Comparison of ENCODE assay signal across 8 mouse cellular contexts in the genomic region with DNA sequence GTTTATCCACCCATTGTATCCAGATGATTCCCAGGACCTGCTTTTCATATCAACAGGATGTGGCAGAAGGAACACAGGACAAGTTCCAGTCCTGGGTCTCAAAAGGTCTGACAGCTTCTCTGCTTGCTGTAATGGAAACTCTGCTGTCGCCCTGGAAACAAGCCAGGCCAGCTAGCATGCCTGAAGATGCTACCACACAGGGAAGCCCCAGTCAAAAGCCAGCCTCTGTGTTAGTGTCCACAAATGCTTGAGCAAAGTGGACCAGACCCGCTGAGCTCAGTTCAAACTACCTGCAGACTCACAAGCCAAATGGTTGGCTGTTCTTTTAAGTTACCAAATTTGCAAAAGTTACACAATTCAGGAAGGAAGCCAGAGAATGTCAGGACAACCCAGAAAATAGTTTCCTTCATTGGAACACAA.
DNase-seq lines count a peak whose midpoint lies in the region; ATAC-seq and TF ChIP-seq lines count a peak whose summit lies in the region.

No protein-coding gene starts in this region.

- no peak overlapping the region for H3K4me3 ChIP-seq in stomach, embryonic 16.5 days (replicated peaks; ENCODE audit: low read length)
- H3K4me3 ChIP-seq in stomach, postnatal 0 days (ENCODE audit: low read depth, low read length) = no peak overlapping the region
- H3K4me3 ChIP-seq in hindbrain, embryonic 16.5 days (ENCODE audit: low read length) = no peak overlapping the region
- no peak overlapping the region for H3K4me3 ChIP-seq in midbrain, embryonic 11.5 days (ENCODE audit: low read depth, low read length)

- H3K36me3 ChIP-seq in stomach, embryonic 16.5 days (ENCODE audit: control insufficient read depth, insufficient read depth, low read length) = no peaks in the 10 kb centered on the region
- no peaks in the 10 kb centered on the region for H3K36me3 ChIP-seq in stomach, postnatal 0 days (ENCODE audit: control insufficient read depth, insufficient read depth, low read length)
- H3K36me3 ChIP-seq in hindbrain, embryonic 16.5 days (ENCODE audit: control insufficient read depth, insufficient read depth, low read length) = no peaks in the 10 kb centered on the region
- H3K36me3 ChIP-seq in midbrain, embryonic 11.5 days (ENCODE audit: control insufficient read depth, insufficient read depth, low read length) = no peaks in the 10 kb centered on the region

- TF ChIP-seq EP300 in stomach, postnatal 0 days (optimal IDR thresholded peaks at IDR 0.05) = no peak

- H3K27ac ChIP-seq in stomach, embryonic 16.5 days (ENCODE audit: low read length) = no peak overlapping the region
- H3K27ac ChIP-seq in stomach, postnatal 0 days (replicated peaks) = no peak overlapping the region
- no peak overlapping the region for H3K27ac ChIP-seq in hindbrain, embryonic 16.5 days (ENCODE audit: low read depth, low read length)
- H3K27ac ChIP-seq in midbrain, embryonic 11.5 days (ENCODE audit: low read depth, low read length) = no peak overlapping the region; the same call in 1 of the 2 replicates

- peak; percentile 47; the same call in 1 of the 2 replicates for ATAC-seq in stomach, embryonic 16.5 days (ENCODE audit: insufficient read depth, low FRiP score)
- no peak for ATAC-seq in stomach, postnatal 0 days (ENCODE audit: low FRiP score, low TSS enrichment)
- ATAC-seq in hindbrain, embryonic 16.5 days = 0 out of 2 replicates have a peak, but pooled peaks have one; percentile 53
- ATAC-seq in midbrain, embryonic 11.5 days (ENCODE audit: low FRiP score) = peak; percentile 57; the same call in 1 of the 2 replicates
- no peak for ATAC-seq in activated CD4-positive, CD25-positive, alpha-beta regulatory T cell, adult 4 months
- no peak for ATAC-seq in megakaryocyte, adult 5-6 weeks (ENCODE audit: poor library complexity, severe bottlenecking)

- TF ChIP-seq CTCF in stomach, postnatal 0 days (IDR thresholded peaks at IDR 0.05; ENCODE audit: low read depth) = no peak

- H3K9ac ChIP-seq in stomach, embryonic 16.5 days (ENCODE audit: low read length) = no peak overlapping the region
- no peak overlapping the region for H3K9ac ChIP-seq in stomach, postnatal 0 days (ENCODE audit: low read length)
- H3K9ac ChIP-seq in hindbrain, embryonic 16.5 days (ENCODE audit: low read depth, low read length) = no peak overlapping the region
- no peak overlapping the region for H3K9ac ChIP-seq in midbrain, embryonic 11.5 days (ENCODE audit: low read length)

- H3K4me1 ChIP-seq in stomach, embryonic 16.5 days (ENCODE audit: control insufficient read depth, insufficient read depth, low read length) = peaks cover 6% of the 10 kb centered on the region
- no peaks in the 10 kb centered on the region for H3K4me1 ChIP-seq in stomach, postnatal 0 days (replicated peaks; ENCODE audit: control insufficient read depth, insufficient read depth)
- H3K4me1 ChIP-seq in hindbrain, embryonic 16.5 days (ENCODE audit: control insufficient read depth, insufficient read depth, low read depth, low read length) = peaks cover 16% of the 10 kb centered on the region
- H3K4me1 ChIP-seq in midbrain, embryonic 11.5 days (ENCODE audit: control insufficient read depth, insufficient read depth, low read length) = peaks cover 24% of the 10 kb centered on the region; the same call in 1 of the 2 replicates

- no peak for DNase-seq in stomach, postnatal 0 days (ENCODE audit: low spot score)
- DNase-seq in gastrocnemius, postnatal 4 days (ENCODE audit: low spot score in 2 of 2) = peak; percentile 35 to 57
- peak; percentile 91 for DNase-seq in midbrain, embryonic 11.5 days (ENCODE audit: low spot score, missing footprints)
- no peak for DNase-seq in cerebellum, adult 9-11 months

- no peaks in the 10 kb centered on the region for H3K9me3 ChIP-seq in stomach, embryonic 16.5 days (replicated peaks; ENCODE audit: control insufficient read depth, low read length)
- H3K9me3 ChIP-seq in stomach, postnatal 0 days (ENCODE audit: control insufficient read depth, low read length) = no peaks in the 10 kb centered on the region
- no peaks in the 10 kb centered on the region for H3K9me3 ChIP-seq in hindbrain, embryonic 16.5 days (ENCODE audit: control insufficient read depth, low read length)
- H3K9me3 ChIP-seq in midbrain, embryonic 11.5 days (ENCODE audit: control insufficient read depth, low read length) = no peaks in the 10 kb centered on the region

- no peaks in the 10 kb centered on the region for H3K27me3 ChIP-seq in stomach, embryonic 16.5 days (ENCODE audit: control insufficient read depth, insufficient read depth, low read length)
- H3K27me3 ChIP-seq in stomach, postnatal 0 days (ENCODE audit: control insufficient read depth, insufficient read depth, low read length) = no peaks in the 10 kb centered on the region
- H3K27me3 ChIP-seq in hindbrain, embryonic 16.5 days (replicated peaks; ENCODE audit: control insufficient read depth, insufficient read depth, low read length) = no peaks in the 10 kb centered on the region
- no peaks in the 10 kb centered on the region for H3K27me3 ChIP-seq in midbrain, embryonic 11.5 days (ENCODE audit: control insufficient read depth, insufficient read depth, low read length)

- WGBS in stomach, embryonic 16.5 days = 45% methylated on average over 2 of the region's 2 CpGs
- 46% methylated on average over 2 of the region's 2 CpGs for WGBS in stomach, postnatal 0 days
- 32% methylated on average over 2 of the region's 2 CpGs for WGBS in hindbrain, embryonic 16.5 days
- WGBS in midbrain, embryonic 11.5 days = 45% methylated on average over 2 of the region's 2 CpGs

- no peak overlapping the region for H3K4me2 ChIP-seq in stomach, embryonic 16.5 days (ENCODE audit: low read depth, low read length)
- H3K4me2 ChIP-seq in stomach, postnatal 0 days (replicated peaks; ENCODE audit: low read depth) = no peak overlapping the region
- H3K4me2 ChIP-seq in hindbrain, embryonic 16.5 days (ENCODE audit: low read length) = no peak overlapping the region
- no peak overlapping the region for H3K4me2 ChIP-seq in midbrain, embryonic 11.5 days

Comparison
In these comparisons a context has a peak if more than half of its experiments do, and no peak if none do; other contexts are left out.
1. ATAC-seq: peak in stomach, embryonic 16.5 days (single experiment), hindbrain, embryonic 16.5 days (single experiment) and midbrain, embryonic 11.5 days (single experiment); none in stomach, postnatal 0 days (single experiment), activated CD4-positive, CD25-positive, alpha-beta regulatory T cell, adult 4 months (single experiment) and megakaryocyte, adult 5-6 weeks (single experiment).
2. DNase-seq: peak in gastrocnemius, postnatal 4 days (2 of 2) and midbrain, embryonic 11.5 days (single experiment); none in stomach, postnatal 0 days (single experiment) and cerebellum, adult 9-11 months (single experiment).